Mouse (Mus musculus): Measurements from ENCODE around the gene F830045P16Rik. TPM values are rescaled to one million over a fixed set of nuclear protein-coding genes. Genes with fewer than 3 reads are reported as not detected.

F830045P16Rik gene
- total RNA-seq, 1 experiment, result not detected

DNA sequence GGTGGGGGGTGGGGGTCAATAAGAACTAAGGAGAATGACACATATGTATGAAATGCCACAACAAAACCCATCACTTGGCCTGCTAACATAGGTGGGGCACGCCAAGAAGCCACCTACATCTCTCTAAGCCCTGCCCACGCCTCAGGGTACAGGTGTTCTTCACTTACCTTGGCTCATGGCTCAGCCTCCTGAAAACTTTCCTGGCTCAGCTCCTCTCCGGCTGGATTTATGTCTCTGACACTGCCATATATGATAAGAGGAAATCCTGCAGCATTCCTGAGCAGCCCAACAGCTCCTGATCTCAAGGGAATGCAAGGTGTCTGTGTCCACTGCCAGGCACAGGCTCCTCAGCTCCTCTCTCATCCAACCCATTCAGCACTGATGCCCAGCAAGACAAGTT is 124.8 kb downstream of the F830045P16Rik start:
- no peak overlapping the region for H3K27ac ChIP-seq (ENCODE audit: insufficient read depth, low read depth, low read length, poor library complexity, severe bottlenecking)

DNA sequence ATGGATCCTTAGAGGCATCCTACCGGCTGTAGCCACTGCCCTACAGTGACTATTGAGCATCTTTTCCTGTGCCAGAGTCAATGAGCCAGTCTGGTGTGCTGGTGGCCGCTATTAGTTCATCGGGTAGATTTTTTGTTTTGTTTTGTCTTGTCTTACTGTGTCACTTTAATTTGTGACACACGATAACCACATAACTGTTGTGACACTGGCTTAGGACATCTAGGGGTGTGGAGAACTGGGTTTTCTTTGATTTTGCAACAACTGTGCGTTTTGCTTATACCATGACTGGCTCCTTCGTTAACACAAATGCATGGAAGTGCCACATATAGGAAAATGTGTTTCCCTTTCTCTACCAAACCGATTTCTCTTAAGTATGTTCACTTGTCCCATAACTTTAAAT is 126.1 kb downstream of the F830045P16Rik start:
- no peak for TF ChIP-seq HCFC1 (IDR thresholded peaks at IDR 0.05; ENCODE audit: borderline replicate concordance, insufficient read depth, low read length)
- no peak for TF ChIP-seq ZC3H11A (IDR thresholded peaks at IDR 0.05; ENCODE audit: borderline replicate concordance, low read depth, low read length)
- TF ChIP-seq CHD2 (IDR thresholded peaks at IDR 0.05; ENCODE audit: low read depth, low read length), result no peak
- no peak for TF ChIP-seq MAFK (IDR thresholded peaks at IDR 0.05; ENCODE audit: insufficient read depth, low read depth, low read length)
- no peak for TF ChIP-seq ZNF384 (IDR thresholded peaks at IDR 0.05; ENCODE audit: low read depth, low read length)
- in situ Hi-C loops (cut with MboI; ENCODE audit: low sequenced_read_pairs in 2 of 2, unreplicated experiment in 2 of 2), result no loop called here
- H3K4me1 ChIP-seq (ENCODE audit: control insufficient read depth in 2 of 2, insufficient read depth in 2 of 2, low read length in 2 of 2, poor library complexity in 1 of 2), result no peaks in the 10 kb centered on the region; a peak in 1 of 4 replicates
- H3K9ac ChIP-seq (ENCODE audit: insufficient read depth, low read depth, low read length, poor library complexity, severe bottlenecking), result no peak overlapping the region
- H3K4me3 ChIP-seq (ENCODE audit: insufficient read depth in 1 of 2, low read depth in 1 of 2, low read length in 2 of 2, poor library complexity in 1 of 2, severe bottlenecking in 1 of 2), result no peak overlapping the region
- no peaks in the 10 kb centered on the region for H3K9me3 ChIP-seq (ENCODE audit: control insufficient read depth, insufficient read depth, low read depth, low read length)
- no peak overlapping the region for H3K27ac ChIP-seq (ENCODE audit: insufficient read depth, low read depth, low read length, poor library complexity, severe bottlenecking)
- DNase-seq (ENCODE audit: low read depth, low spot score), result no peak
- no peaks in the 10 kb centered on the region for H3K36me3 ChIP-seq (ENCODE audit: control insufficient read depth, insufficient read depth, low read length, poor library complexity, severe bottlenecking)

More for the DNA sequence above, 124.8 kb downstream of the F830045P16Rik start:
- Histone ChIP-seq H3K4me1 (ENCODE audit: control insufficient read depth in 2 of 2, insufficient read depth in 2 of 2, low read length in 2 of 2, poor library complexity in 1 of 2) (no peaks in the 10 kb centered on the region; a peak in 1 of 4 replicates), H3K4me3 (ENCODE audit: insufficient read depth in 1 of 2, low read depth in 1 of 2, low read length in 2 of 2, poor library complexity in 1 of 2, severe bottlenecking in 1 of 2) (no peak overlapping the region), H3K9ac (ENCODE audit: insufficient read depth, low read depth, low read length, poor library complexity, severe bottlenecking) (no peak overlapping the region), H3K36me3 (ENCODE audit: control insufficient read depth, insufficient read depth, low read length, poor library complexity, severe bottlenecking) (no peaks in the 10 kb centered on the region), H3K9me3 (ENCODE audit: control insufficient read depth, insufficient read depth, low read depth, low read length) (no peaks in the 10 kb centered on the region)
- DNase-seq (ENCODE audit: low read depth, low spot score), result no peak
- in situ Hi-C loops (cut with MboI; ENCODE audit: low sequenced_read_pairs in 2 of 2, unreplicated experiment in 2 of 2), result no loop called here
- no peak for TF ChIP-seq MAFK (IDR thresholded peaks at IDR 0.05; ENCODE audit: insufficient read depth, low read depth, low read length)
- no peak for TF ChIP-seq ZNF384 (IDR thresholded peaks at IDR 0.05; ENCODE audit: low read depth, low read length)
- no peak for TF ChIP-seq CHD2 (IDR thresholded peaks at IDR 0.05; ENCODE audit: low read depth, low read length)
- no peak for TF ChIP-seq HCFC1 (IDR thresholded peaks at IDR 0.05; ENCODE audit: borderline replicate concordance, insufficient read depth, low read length)
- TF ChIP-seq ZC3H11A (IDR thresholded peaks at IDR 0.05; ENCODE audit: borderline replicate concordance, low read depth, low read length), result no peak

DNA sequence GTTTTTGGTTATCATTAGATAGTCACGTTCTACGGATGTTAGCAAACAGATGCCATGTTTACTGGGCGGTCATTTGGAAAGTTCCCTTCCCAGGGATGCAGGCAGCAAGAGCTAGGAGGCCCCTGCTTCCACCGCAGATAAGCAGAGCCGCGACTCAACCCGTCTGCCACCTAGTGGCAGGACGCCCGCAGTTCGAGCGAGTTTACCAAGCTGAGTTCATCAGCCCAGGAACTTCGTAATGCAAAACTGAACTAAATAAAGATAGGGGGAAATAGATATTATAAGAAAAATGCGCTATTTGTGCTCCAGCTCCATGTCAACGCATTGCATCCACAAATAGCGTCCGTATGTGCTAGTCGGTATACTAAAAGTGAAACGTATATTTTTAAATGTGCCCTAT is 127.9 kb downstream of the F830045P16Rik start:
- H3K9me3 ChIP-seq (ENCODE audit: control insufficient read depth, insufficient read depth, low read depth, low read length), result no peaks in the 10 kb centered on the region
- DNase-seq (ENCODE audit: low read depth, low spot score), result peak; percentile 49
- no peak overlapping the region for H3K27ac ChIP-seq (ENCODE audit: insufficient read depth, low read depth, low read length, poor library complexity, severe bottlenecking)
- H3K4me1 ChIP-seq (ENCODE audit: control insufficient read depth in 2 of 2, insufficient read depth in 2 of 2, low read length in 2 of 2, poor library complexity in 1 of 2), result no peaks in the 10 kb centered on the region; a peak in 1 of 4 replicates
- in situ Hi-C loops (cut with MboI; ENCODE audit: low sequenced_read_pairs in 2 of 2, unreplicated experiment in 2 of 2), result no loop called here
- no peaks in the 10 kb centered on the region for H3K36me3 ChIP-seq (ENCODE audit: control insufficient read depth, insufficient read depth, low read length, poor library complexity, severe bottlenecking)
- TF ChIP-seq ZC3H11A (IDR thresholded peaks at IDR 0.05; ENCODE audit: borderline replicate concordance, low read depth, low read length), result peak; percentile 60; the same call in 1 of the 2 replicates
- no peak for TF ChIP-seq HCFC1 (IDR thresholded peaks at IDR 0.05; ENCODE audit: borderline replicate concordance, insufficient read depth, low read length)
- no peak overlapping the region for H3K9ac ChIP-seq (ENCODE audit: insufficient read depth, low read depth, low read length, poor library complexity, severe bottlenecking)
- H3K4me3 ChIP-seq (ENCODE audit: insufficient read depth in 1 of 2, low read depth in 1 of 2, low read length in 2 of 2, poor library complexity in 1 of 2, severe bottlenecking in 1 of 2), result no peak overlapping the region

Other genes starting within 250 kb of the F830045P16Rik start
- gene Ckap2l, start 239.4 kb downstream of the F830045P16Rik start, total RNA-seq (2012; rRNA removed), result 14.7 and 15.8 TPM in 2 replicates
- not detected in 2 replicates for gene Il1a, start 226.6 kb downstream of the F830045P16Rik start, total RNA-seq (2012; rRNA removed)
- not detected in 2 replicates for gene Il1b, start 165.5 kb downstream of the F830045P16Rik start, total RNA-seq (2012; rRNA removed)
- gene Sirpa, start 56.2 kb upstream of the F830045P16Rik start, total RNA-seq (2012; rRNA removed), result 6.5 and 8.3 TPM in 2 replicates
- 1.6 and 3.3 TPM in 2 replicates for gene Pdyn, start 163.2 kb upstream of the F830045P16Rik start, total RNA-seq (2012; rRNA removed)